Mouse (Mus musculus) cerebellum, adult 2 months (tissue): ENCODE measurements around the gene Vsig10. TPM values are rescaled to one million over a fixed set of nuclear protein-coding genes. Genes with fewer than 3 reads are reported as not detected.

Experiments used
- DNase-seq, 2 experiments: peaks; one replicate each; pipeline ENCODE4 v3.0.0; 2021
- H3K27ac ChIP-seq: fragments of 200-500 bp; 2 replicates; pipeline ENCODE4 v1.5.1; 2012; ENCODE audit warnings: low read length, control low read depth, inconsistent platforms; ENCODE audit not compliant: insufficient read depth
- H3K27me3 ChIP-seq: fragments of 200-500 bp; 2 replicates; pipeline ENCODE4 v1.6.1; 2012; ENCODE audit warnings: inconsistent platforms, mild to moderate bottlenecking, low read length, moderate library complexity; ENCODE audit not compliant: control insufficient read depth, insufficient read depth
- H3K4me1 ChIP-seq: fragments of 200-500 bp; 2 replicates; pipeline ENCODE4 v1.6.1; 2011; ENCODE audit warnings: low read length; ENCODE audit not compliant: control insufficient read depth, insufficient read depth
- H3K4me3 ChIP-seq: fragments of 200-500 bp; replicated peaks from 2 replicates; pipeline ENCODE3; 2011; ENCODE audit warnings: mild to moderate bottlenecking, low read depth, low read length, control low read depth; ENCODE audit not compliant: insufficient read depth
- CTCF ChIP-seq: fragments of 200-500 bp; IDR thresholded peaks from 2 replicates; pipeline ENCODE4 v1.5.1; 2011; ENCODE audit warnings: low read depth, mild to moderate bottlenecking, control low read depth, low read length, moderate library complexity, borderline replicate concordance; ENCODE audit not compliant: insufficient read depth
- POLR2A ChIP-seq: fragments of 200-500 bp; IDR thresholded peaks from 2 replicates; pipeline ENCODE4 v1.6.1; 2011; ENCODE audit warnings: low read length, control low read depth, borderline replicate concordance; ENCODE audit not compliant: insufficient read depth
- WGBS: fragments of 180-500 bp; shearing (Covaris S2); methylation state at CpG from one replicate; pipeline ENCODE4 v1.1.7; 2018; 5-methylcytosine and 5-hydroxymethylcytosine counted together
- polyA plus RNA-seq: library from polyadenylated mRNA; depleted of rRNA; stranded (reverse); fragments of >200 nt; gene quantifications from 2 replicates; pipeline ENCODE4 v1.2.3, GENCODE M21; 2012

Vsig10 gene
- polyA plus RNA-seq, 1 experiment: 3.9 TPM

- Histone ChIP-seq H3K27ac (no peak overlapping the region), H3K4me3 (no peak overlapping the region), H3K27me3 (no peaks in the 10 kb centered on the region), H3K4me1 (no peaks in the 10 kb centered on the region)
- DNase-seq: no peak
- TF ChIP-seq CTCF (no peak), POLR2A (no peak)
- WGBS: 92% methylated on average over 2 of the region's 2 CpGs
These were observed 12.1 kb upstream of the Vsig10 start for GRCm38 (mm10) chr5:117306826-117307225.

DNA sequence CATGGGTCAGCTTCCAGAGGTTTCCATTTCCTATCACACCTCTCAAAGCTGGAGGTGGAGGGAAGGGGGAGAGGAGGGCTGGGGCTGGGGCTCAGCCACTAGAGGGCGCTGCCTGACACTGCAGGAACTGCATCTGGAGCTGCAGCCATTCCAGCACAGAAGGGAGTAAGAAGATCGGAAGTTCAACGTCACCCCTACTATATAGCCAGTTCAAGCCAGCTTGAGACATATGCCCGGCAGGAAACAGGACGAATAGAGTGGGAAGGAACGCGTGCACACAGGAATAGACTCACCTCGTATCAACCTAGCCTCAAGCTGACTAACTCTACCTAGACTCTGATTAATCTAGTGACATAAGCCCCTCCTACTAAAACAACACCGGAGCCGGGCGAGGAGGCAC is 11.2 kb upstream of the Vsig10 start:
- H3K27ac ChIP-seq: no peak overlapping the region
- no peak for TF ChIP-seq POLR2A
- peak; percentile 62 for TF ChIP-seq CTCF
- H3K4me1 ChIP-seq: no peaks in the 10 kb centered on the region
- H3K4me3 ChIP-seq: no peak overlapping the region
- 33% methylated on average over 11 of the region's 11 CpGs for WGBS
- H3K27me3 ChIP-seq: no peaks in the 10 kb centered on the region
- DNase-seq: peak; percentile 40 to 63

DNA sequence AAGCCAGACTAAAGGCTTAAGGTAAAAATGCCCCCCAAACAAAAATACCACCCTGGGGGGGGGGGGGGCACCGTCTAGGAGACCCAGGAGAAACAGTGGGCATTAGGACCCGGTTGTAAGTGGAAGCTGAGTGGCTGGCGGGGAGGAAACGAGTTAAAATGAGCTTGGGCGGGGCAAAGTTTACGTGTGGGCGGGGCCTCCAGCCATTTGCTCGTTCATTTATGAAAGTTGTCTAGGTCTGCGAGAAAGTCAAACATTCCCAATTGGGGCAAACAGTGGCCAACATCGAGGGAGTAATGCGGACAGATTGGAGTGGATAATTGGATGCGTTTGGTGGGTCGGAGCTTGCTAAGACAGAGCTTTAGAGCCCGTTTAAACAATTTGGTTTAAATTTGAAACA is 5.5 kb upstream of the Vsig10 start:
- Histone ChIP-seq H3K27ac (no peak overlapping the region), H3K4me3 (no peak overlapping the region), H3K27me3 (no peaks in the 10 kb centered on the region; the same call in 1 of the 2 replicates), H3K4me1 (no peaks in the 10 kb centered on the region)
- no peak for TF ChIP-seq POLR2A
- TF ChIP-seq CTCF: no peak
- no peak for DNase-seq
- 35% methylated on average over 14 of the region's 14 CpGs for WGBS

- DNase-seq: no peak
- no peaks in the 10 kb centered on the region for H3K4me1 ChIP-seq
- no peak for TF ChIP-seq CTCF
- no peak for TF ChIP-seq POLR2A
- 68% methylated on average over 10 of the region's 10 CpGs for WGBS
- H3K27me3 ChIP-seq: no peaks in the 10 kb centered on the region; the same call in 1 of the 2 replicates
- H3K4me3 ChIP-seq: no peak overlapping the region
- no peak overlapping the region for H3K27ac ChIP-seq
These were observed 5.0 kb upstream of the Vsig10 start for GRCm38 (mm10) chr5:117313909-117314308.

- no peaks in the 10 kb centered on the region; the same call in 1 of the 2 replicates for H3K27me3 ChIP-seq
- no peak overlapping the region for H3K4me3 ChIP-seq
- DNase-seq: peak in 1 of 2 experiments; percentile 15
- TF ChIP-seq POLR2A (no peak), CTCF (no peak)
- no peak overlapping the region for H3K27ac ChIP-seq
- WGBS: 41% methylated on average over 9 of the region's 9 CpGs
- no peaks in the 10 kb centered on the region for H3K4me1 ChIP-seq
These were observed 4.1 kb upstream of the Vsig10 start for GRCm38 (mm10) chr5:117314587-117315428.

DNA sequence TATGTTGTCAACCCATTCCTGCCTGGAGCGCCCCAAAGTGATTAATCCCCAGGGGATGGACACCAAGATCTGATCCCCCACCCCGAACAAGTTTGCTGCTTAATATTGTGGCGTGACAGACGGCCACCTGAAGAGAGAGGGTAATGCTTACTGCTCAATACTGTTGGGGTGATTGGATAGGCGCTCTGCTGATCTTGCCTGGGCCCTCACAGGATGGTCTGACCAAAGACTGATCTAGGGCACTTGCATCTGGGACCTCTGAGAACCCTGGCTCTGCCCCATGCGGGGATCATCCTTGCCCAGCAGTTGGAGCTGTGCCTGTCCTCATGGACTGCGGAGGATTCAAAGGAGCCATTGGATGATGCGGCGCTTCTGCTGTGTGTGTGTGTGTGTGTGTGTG is 4.9 kb downstream of the Vsig10 start:
- no peak overlapping the region for H3K27ac ChIP-seq
- no peaks in the 10 kb centered on the region for H3K27me3 ChIP-seq
- WGBS: 69% methylated on average over 9 of the region's 9 CpGs
- DNase-seq: no peak
- no peaks in the 10 kb centered on the region for H3K4me1 ChIP-seq
- no peak overlapping the region for H3K4me3 ChIP-seq
- no peak for TF ChIP-seq POLR2A
- TF ChIP-seq CTCF: no peak

DNA sequence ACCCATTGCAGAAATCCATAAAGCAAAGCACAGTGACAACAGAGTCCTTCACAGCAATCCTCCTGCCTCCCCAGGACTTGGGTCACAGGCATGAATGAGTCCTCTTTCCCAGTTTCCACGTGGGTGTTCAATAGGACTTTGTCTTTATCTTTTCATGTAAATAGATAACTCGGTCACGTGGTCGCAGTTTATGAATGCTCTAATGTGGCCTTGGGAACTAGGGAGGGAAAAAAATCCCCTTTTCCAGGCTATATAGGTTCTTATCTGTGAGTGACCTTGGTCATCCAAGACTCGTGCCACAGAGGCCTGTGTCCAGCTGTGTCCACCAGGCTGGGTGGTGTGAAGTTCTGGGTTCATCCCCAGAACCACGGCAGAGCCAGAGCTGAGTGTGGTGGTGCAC is 7.5 kb downstream of the Vsig10 start:
- 74% methylated on average over 6 of the region's 6 CpGs for WGBS
- TF ChIP-seq POLR2A: no peak
- no peak for TF ChIP-seq CTCF
- no peaks in the 10 kb centered on the region for H3K4me1 ChIP-seq
- no peak overlapping the region for H3K4me3 ChIP-seq
- H3K27ac ChIP-seq: no peak overlapping the region
- H3K27me3 ChIP-seq: no peaks in the 10 kb centered on the region
- no peak for DNase-seq

DNA sequence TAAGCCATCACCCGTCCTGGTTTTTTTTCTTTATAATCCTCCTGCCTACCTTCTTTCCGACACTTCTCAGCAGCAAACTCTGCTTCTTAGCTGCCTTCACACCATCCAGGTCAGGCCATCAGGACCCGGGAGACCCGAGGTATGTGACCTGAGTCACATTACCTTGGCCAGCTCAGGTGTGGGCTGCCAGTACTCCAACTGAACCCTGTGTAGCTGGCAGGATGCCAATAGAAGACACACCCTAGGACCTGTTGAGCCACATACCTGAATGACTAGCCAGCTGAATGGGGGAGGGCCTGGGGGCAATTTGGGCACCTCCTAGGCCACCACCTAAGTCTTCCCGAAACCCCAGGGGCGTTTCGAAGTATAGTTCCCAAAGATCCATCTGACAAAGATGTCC is 11.6 kb downstream of the Vsig10 start:
- no peak overlapping the region for H3K4me3 ChIP-seq
- H3K27me3 ChIP-seq: no peaks in the 10 kb centered on the region
- 94% methylated on average over 7 of the region's 7 CpGs for WGBS
- no peak overlapping the region for H3K27ac ChIP-seq
- no peak for DNase-seq
- TF ChIP-seq POLR2A: no peak
- no peak for TF ChIP-seq CTCF
- no peaks in the 10 kb centered on the region for H3K4me1 ChIP-seq
